Mouse (Mus musculus) E14TG2a.4 (cell line): ENCODE data around the gene Chd1.

Experiments
- CTCF ChIP-seq: conservative IDR thresholded peaks from 2 replicates; pipeline ENCODE4 v1.5.1; 2014; ENCODE audit warnings: low read length
- NANOG ChIP-seq: IDR thresholded peaks from 2 replicates; pipeline ENCODE4 v1.6.1; 2014; ENCODE audit warnings: borderline replicate concordance, low read length, mixed read lengths
- POU5F1 ChIP-seq: IDR thresholded peaks from 2 replicates; pipeline ENCODE4 v1.6.1; 2014; ENCODE audit warnings: low read length, borderline replicate concordance

DNA sequence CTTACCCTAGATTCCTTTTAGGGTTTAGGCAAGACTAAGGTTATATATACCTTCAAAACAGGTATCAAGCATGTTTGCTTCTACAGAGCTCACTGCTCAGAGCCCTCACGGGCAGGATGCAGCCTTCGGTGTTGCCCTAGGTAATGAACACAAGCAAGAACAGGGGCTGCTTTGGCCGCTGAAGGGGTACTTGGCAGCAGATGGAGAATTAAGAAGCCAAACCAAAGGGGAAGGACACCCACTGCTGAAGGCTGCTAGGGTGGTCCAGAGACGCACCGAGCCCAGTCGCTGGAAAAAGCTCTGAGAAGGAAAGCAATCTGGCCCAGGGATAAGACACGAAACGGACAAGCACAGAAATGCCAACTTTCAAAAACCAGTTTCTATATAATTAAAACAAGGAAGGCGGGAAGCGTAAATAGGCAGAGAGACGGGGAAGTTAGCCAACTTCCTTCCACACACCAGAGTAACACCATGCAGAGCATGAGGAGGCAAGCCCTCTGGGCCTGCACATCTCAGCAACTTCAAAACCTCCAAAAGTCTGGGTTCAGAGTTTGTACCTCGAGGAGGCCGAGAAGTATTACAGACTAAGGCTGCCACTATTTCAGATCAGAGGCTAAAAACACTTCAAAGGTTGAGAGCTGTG lies 107.5 kb downstream of the Chd1 start:
- no peak for TF ChIP-seq CTCF
- no peak for TF ChIP-seq POU5F1
- TF ChIP-seq NANOG: no peak
